Mouse (Mus musculus) thymus, postnatal 14 days (tissue): ENCODE results near the gene Tmem145.

Experiments used
- DNase-seq: peaks from one replicate; pipeline ENCODE4 v3.0.0; 2021

The Tmem145 gene

DNA sequence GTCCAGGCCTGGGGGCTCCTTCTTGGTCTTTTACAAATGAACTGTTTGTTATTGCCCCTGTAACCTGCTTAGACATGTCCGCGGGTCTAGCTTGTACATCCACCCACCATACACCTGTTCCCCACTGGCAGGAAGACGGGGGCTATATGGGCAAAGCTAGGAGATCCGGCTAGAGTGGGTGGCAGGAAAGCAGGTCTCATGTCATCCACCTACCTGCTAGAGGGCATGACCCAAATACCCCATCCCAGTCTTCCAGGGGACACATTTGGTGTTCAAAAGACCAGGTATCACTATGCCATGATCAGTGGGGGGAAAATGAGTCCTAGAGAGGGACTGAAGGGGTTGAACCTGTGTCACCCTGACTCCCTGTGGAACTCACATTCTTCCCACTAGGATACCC lies 28.5 kb upstream of the Tmem145 start:
- DNase-seq, result peak; percentile 40

DNA sequence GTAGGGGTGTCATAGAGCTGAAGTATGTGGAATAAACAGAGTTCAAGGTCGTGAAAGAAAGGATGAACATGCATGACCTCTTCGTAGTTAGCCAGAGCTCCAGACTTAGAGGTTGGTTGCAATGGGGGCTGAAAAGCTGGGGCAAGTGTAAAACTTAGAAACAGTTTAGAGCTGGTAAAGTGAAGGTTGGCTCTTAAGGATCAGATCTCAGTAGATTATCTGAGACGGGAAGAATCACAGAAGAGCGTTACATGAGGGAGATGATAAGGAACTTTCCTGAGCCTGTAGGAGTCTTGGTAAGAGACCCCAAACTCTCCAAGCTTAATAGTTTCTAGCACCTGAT lies 27.9 kb upstream of the Tmem145 start:
- no peak for DNase-seq

DNA sequence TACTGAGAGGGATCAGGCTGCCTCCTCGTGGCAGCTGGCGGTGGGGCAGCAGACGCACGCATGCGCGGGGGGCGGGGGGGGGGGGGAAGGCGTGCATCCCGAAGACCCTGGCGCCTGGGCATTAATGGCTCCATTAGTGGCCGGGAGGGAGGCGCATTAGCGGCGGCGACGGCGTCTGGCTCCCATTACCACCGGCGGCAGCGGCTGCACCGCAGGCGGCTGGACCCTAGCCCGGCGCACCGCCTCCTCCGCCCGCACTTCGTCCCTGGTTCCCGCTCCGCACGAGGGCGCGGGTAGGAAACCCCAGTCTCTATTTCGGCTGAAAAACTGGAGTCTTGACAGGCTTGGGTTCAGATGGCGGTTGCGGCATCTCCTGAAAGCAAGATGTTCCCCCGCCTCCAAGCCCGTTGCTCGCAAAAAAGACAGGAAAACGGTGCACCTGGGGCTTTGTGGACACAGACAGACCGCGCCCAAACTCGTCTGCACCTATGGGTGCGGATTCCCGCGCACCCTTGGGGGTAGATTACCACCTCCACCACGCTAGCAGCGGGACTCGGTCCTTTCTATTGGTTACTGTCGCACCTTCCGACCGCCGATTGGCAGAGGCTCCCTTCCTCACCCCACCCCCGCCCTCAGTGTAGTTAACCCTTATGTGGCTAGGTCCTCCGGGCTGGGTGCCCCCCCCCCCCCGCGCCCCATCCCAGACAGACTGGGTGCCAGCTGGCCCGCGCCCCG lies 27.4 kb upstream of the Tmem145 start:
- peak; percentile 93 for DNase-seq

DNA sequence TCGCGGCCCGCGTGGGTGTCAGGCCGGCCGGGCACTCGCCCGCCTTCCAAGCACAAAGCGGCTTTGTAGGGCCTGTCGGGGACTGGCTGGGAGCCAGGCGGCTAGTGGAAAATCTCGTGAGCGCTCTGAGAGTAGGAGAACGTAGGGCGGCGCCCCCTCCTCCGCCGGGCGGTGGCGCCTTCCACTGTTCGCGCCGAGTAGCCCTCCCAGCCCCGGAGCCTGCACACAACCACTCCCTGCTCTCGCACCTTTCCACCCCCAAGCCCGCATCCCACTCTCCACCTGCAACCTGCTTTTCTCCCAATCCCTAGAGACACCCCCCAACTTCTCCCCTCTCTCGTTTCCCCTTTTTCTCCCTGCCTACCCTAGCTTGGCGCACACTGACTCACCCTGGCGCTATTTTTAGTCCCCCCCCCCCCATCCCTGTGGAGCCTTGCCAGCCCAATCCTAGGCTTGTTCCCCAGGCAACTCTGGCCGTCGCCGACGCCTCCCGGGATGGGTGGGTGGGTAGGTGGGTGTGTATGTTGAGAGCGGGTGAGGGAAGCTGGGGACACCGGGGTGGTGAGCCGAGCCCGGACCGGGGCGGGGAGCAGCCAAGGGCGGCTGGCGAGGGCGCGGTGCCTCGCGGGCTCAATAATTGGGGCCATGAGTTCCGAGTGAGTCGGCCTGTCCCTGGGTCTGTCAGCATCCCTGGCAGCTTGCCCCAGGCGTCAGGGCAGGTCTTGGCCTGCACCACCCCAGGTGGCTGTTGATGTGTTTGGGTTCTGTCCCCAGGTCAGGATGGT lies 26.6 kb upstream of the Tmem145 start:
- DNase-seq, result peak; percentile 90

DNA sequence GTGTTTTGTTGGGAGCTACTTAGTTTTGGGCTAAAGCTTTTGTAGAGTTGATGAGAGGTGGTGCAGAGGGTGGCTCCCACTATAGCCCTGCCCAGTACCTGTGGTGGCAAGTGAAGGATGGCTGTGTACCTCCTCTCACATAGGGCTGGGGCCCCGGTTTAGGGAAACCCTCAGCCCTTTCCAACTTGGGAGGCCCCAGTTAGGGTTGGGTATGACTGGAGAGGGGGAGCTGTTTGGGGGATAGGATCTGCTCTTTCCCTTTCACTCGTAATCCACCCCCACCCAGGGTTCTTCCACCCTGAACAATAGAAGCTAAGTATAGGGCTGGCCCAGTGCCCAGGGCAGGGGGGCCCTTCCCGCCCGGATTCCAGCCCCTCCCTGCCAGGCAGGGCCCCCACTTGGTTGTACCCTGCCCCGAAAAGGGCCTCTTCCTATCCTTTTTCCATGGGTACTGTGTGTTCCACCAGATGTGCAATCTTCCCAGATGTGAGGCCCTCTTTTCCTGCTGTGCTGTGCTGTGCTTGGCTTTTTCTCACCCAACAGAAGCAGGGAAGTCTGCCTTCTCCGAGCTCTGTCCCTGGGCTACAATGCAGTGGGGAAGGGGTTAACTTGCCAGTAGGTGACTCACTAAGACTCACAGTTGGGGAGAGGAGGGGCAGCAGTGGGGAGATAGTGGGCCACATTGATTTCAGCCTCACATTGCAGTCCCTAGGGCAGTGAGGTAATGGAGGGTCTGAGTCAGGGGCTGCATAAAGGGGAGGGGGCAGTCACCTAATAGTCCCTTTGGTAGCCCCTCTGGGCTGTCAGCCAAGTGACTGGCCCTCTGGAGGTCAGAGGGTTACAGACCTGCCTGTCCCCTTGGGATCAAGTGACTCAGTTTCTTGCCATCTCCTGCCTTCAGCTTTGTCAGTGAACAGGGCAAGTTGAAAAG lies 25.8 kb upstream of the Tmem145 start:
- DNase-seq, result no peak

DNA sequence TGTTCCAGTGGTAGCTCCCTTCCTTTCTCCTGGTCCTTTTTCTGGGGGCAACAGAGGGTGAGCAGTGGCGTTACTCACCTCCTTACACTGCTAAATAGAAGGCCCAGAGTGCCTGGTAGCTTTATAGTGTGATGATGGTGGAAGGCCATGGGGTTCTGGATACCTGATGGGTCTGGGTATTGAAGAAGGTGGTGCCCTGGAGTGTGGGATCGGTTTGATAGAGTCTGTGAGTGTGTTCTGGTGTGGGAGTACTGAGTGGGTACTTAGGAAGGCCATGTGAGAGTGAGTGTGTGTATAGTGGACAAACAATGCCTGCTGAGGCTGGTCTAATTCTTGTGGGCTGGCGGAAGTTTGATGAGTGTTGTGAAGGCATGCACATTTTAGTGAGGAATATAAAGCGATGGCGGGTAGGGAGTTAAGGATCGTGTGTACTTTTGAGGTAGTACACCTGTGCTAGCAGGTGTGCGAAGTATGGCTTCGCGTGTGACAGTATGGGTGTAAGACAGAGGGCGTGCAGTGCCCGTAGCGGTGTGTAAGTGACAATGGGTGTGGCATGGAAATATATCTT lies 24.7 kb upstream of the Tmem145 start:
- no peak for DNase-seq

DNA sequence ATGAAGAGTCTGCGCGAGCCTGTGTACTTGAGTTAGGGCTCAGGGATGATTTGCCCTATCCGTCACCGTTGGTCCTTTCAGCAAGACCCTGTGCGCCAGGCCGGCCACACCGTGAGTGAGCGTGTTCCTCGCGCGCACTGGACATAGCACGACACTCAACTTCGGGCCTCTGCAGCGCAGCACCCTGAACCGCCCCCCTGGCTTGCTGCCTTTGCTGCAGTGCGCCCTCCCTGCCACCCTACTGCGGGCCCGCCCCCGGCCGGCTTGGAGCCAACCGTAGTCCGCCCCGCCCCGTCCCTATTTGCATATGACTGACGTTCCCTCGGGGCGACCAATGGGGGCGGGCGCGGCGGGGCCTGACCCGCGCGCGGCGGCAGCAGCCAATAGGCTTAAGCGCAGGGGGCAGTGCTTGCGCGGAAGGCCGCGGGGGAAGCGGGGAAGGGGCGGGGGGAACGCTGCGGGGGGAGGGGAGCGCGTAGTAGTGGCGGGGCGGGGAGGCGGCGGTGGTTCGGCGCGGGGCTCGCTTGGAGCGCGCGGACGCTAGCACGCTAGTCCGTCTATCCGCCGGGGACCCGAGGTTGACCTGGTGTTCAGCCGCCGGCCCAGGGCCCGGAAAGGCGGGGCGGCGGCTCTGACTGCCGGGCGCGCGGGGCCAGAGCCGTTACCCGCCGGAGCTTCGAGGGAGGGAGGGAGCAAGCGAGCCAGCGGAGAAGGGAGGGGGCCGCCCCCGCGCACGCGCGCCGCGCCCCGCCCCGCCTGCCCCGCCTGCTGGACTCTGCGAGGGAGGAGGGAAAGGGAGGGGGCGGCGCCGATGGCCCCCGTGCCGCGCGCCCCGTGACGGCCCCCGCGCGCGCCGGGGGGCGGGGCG lies 23.9 kb upstream of the Tmem145 start:
- peak; percentile 99 for DNase-seq

DNA sequence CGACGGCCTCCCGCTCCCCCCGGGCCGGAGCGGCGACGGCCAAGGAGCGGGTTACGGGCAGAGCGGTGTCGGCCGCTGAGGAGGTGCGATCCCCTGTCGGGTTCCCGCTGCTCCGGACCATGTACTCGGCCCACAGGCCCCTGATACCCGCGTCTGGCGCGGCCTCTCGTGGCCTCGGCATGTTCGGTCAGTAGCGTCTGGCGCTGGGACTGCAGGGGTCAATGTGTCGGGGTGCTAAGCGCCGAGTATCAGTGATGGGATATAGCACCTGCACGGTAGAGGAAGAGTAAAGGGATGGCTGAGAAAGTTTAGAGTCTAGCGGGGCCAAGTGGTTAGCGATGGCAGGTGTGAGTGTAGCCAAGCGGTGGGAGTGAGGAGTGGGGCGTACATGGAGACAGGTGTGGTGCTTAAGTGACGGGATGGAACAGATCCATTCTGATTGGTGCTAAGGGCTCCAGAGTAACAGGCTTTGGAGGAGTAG lies 23.1 kb upstream of the Tmem145 start:
- peak; percentile 57 for DNase-seq

DNA sequence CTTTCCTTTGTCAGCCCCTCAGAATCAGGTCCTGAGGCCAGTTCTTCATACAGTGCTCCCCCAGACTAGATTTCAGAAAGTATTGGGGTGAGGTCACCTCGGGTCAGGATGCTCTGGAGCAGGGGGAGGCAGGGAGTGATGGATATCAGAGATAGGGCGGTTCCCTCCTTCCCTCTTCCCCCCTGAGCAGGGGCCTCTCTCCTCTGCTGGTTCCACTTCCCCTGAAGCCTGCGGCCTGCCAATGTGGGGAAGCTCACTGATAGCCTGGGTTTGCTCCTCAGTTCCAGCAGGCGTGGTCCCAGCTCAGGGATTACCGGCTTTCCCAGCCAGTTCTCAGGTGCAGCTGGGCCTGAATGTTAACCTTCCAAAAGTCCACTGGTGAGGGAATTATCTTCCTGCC lies 22.3 kb upstream of the Tmem145 start:
- DNase-seq, result no peak

DNA sequence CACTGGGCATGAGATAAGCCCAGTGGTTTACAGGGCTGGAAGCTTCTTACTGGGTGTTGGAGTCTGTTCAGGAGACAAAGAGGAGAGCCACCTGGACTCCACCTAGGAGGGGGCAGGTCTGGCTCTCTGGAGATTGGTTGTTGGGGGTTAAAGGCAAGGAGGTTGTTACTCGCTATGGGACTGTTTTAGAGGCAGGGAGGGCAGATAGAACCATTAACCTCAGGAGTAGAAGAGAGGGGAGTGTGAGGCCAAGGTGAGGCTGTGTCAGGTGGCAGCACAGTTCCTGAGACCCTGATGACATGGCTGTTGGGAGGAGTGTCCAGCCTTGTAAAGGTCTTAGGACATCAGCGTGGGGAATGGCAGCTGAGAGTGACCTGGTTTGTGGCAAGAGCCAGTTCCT lies 21.7 kb upstream of the Tmem145 start:
- no peak for DNase-seq

DNA sequence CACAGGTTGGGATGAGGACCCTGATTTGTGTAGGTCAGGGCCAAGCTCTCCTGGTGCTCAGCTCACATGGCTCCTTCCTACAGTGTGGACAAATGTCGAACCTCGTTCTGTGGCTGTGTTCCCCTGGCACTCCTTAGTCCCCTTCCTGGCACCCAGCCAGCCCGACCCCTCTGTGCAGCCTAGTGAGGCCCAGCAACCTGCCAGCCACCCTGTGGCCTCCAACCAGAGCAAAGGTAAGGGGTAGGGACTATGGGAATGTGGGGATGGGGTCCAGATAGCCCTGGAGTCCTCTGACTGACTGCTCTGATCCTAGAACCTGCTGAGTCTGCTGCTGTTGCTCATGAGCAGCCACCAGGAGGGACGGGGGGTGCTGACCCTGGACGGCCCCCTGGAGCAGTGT lies 21.1 kb upstream of the Tmem145 start:
- no peak for DNase-seq

DNA sequence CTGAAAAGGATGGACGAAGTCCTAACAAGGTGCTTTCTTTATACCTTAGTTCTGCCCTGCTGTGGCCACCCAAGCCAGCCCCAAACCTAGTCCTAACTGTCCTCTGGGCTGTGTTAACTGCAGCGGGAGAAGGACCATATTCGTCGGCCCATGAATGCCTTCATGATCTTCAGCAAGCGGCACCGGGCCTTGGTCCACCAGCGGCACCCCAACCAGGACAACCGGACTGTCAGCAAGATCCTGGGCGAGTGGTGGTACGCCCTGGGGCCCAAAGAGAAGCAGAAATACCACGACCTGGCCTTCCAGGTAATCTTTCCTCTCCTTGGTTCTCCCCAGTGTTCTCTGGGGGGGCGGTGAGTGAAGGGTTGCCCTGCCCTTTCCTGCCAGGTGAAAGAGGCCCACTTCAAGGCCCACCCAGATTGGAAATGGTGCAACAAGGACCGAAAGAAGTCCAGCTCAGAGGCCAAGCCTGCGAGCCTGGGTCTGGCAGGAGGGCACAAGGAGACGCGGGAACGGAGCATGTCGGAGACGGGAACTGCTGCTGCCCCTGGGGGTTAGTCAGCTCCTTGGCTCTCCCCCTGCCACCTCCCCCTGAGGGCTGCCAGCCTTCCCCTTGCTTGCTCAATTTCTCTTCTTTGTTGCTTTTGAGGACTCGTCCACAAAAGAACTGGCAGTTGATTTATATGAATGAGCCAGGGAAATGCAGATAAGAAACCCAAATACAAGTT lies 20.2 kb upstream of the Tmem145 start:
- DNase-seq, result no peak

DNA sequence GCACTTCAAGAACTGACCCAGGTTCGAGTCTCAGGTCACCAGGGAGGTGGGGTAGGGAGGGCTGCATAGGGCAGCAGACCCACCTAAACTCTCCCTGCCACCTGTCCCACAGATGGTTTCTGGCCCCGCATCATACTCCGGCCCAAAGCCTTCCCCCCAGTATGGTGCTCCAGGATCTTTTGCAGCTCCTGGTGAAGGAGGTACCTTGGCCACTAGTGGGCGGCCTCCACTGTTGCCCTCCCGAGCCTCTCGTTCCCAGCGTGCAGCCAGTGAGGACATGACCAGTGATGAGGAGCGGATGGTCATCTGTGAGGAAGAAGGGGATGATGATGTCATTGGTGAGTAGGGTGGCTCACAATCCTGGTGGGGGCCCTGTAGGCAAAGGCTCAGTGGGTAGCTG lies 18.9 kb upstream of the Tmem145 start:
- no peak for DNase-seq

DNA sequence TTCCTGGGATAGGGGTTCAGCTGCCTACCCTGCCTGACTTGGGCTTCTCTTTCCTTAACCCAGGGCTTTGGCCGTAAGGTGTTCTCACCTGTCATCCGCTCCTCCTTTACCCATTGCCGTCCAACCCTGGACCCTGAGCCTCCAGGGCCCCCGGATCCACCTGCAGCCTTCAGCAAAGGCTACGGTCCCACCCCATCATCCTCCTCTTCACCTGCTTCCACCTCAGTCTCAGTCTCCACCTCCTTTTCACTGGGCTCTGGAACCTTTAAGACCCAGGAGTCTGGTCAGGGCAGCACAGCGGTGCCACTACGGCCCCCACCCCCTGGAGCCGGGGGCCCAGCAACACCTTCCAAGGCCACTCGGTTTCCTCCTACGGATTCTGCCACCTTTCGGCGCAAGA lies 17.9 kb upstream of the Tmem145 start:
- no peak for DNase-seq

DNA sequence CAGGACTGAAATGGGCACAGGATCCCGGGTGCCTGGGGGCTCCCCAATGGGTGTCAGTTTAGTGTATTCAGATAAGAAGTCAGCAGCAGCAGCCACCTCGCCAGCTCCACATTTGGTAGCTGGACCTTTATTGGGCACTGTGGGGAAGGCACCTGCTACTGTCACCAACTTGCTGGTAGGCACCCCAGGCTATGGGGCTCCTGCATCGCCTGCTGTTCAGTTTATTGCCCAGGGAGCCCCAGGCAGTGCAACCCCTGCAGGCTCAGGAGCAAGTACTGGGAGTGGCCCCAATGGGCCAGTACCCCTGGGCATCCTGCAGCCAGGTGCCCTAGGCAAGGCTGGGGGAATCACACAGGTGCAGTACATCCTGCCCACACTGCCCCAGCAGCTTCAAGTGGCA lies 17.2 kb upstream of the Tmem145 start:
- no peak for DNase-seq

DNA sequence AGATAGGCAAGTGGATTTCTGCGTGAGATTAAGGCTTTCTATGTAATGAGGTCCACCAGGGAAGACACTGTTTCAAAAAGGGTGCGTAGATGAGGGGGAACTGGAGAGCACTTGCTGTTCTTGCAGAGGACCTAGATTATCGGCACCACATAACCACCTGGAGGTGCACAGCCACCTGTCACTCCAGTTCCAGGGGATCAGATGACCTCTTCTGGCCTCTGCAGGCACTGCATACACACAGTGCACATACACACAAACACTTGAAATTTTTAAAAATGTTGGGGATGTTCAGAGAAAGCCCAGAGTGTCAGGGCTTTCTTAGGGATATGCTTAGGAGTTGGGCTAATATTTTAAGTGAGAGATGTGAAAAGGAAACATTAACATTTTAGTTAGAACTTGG lies 16.0 kb upstream of the Tmem145 start:
- no peak for DNase-seq

DNA sequence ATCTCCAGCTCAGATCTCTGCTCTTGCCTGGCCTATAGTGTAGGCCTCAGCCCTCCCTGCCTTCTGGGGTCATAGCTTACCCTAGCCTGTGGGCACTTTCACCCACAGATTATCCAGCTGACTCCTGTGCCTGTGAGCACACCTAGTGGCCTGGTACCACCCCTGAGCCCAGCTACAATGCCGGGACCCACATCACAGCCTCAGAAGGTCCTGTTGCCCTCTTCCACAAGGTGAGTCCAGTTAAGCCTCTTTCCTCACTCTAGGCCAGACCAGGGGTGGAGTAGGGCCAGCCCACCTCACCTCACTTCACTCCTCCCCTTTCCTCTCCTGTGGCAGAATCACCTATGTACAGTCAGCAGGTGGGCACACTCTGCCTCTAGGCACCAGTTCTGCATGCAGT lies 15.4 kb upstream of the Tmem145 start:
- DNase-seq, result no peak

DNA sequence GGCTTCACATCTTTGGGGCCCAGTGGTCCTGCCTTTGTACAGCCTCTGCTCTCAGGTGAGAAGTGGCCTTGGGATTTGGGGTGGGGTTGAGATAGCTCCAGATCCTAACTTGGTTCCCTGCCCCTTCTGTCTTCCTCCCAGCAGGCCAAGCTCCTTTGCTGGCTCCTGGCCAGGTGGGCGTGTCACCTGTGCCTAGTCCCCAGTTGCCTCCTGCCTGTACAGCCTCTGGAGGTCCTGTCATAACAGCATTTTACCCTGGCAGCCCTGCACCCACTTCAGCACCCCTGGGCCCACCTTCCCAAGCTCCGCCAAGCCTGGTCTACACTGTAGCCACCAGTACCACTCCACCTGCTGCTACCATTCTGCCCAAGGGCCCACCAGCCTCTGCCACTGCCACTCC lies 15.0 kb upstream of the Tmem145 start:
- no peak for DNase-seq

DNA sequence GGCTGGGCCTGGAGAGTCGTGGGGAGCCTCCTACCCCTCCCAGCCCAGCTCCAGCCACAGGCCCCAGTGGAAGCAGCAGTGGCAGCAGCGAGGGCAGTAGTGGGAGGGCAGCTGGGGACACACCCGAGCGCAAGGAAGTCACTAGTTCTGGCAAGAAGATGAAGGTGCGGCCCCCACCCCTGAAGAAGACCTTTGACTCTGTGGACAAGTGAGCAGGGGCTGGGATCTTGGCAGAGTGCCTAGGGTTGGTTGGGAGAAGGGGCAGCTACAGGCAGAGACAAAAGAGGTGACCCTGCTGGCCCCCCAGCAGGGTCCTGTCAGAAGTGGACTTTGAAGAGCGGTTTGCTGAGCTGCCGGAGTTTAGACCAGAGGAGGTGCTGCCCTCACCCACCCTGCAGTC lies 13.8 kb upstream of the Tmem145 start:
- DNase-seq, result no peak

DNA sequence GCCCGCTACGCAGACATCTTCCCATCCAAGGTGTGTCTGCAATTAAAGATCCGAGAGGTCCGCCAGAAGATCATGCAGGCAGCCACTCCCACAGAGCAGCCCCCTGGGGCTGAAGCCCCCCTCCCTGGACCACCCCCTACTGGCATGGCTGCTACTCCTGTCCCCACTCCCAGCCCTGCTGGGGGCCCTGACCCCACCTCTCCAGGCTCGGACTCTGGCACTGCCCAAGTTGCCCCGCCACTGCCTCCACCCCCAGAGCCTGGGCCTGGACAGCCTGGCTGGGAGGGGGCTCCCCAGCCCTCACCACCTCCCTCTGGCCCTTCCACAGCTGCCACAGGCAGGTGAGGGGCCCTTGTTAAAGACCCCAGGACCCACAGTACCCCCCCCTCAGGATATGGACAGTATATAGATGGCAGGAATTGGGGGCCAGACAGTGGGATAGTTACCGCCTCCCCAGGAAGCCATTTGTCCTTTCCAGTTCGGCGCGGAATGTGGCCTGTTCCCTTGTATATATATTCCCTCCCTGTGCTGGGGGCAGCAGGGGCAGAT lies 12.6 kb upstream of the Tmem145 start:
- no peak for DNase-seq

DNA sequence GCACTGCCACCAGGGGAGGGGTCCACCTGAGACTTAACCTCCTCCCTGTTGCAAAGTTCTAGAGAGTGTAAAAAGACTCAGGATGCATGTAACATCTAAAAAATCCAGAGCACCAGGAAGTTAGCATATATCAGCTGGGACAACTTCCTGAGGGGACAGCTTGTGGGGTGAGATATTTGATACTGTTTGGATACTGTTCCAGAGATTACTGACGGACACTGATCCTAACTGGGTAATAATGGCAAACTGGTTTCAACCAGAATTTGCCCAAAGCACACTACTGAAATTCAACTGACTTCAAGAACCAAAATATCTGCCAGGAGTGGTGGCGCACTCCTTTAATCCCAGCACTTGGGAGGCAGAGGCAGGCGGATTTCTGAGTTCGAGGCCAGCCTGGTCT lies 11.4 kb upstream of the Tmem145 start:
- DNase-seq, result no peak
